Mouse (Mus musculus): ENCODE results near the gene Dnajc7. TPM values are rescaled to one million over a fixed set of nuclear protein-coding genes. Genes with fewer than 3 reads are reported as not detected.
"Not testable (repeated sequence)": the region's sequence is repeated elsewhere in the genome, so short reads cannot be mapped to it uniquely, and the experiment has no call there.

The Dnajc7 gene
- 157 and 177 TPM in 2 replicates for polyA plus RNA-seq (2012; rRNA removed)

DNA sequence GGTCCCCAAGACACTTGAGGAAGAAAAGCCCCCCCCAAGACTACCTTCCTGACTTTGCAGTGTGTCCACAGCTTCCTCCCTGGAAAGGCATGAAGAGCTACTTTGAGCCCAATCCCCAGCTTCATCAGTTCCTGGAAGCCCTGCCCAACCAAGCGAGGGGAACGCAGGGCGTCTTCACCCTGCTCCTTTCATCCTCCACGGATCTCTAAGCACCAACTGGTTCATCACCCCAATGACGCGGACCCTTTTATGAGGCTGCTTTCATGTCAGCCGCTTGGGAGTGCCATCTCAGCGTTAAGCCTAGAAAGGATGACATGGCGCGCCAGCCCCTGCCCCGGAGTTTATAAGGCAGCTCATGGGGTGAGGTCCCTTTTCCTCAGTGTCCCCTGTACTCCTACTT lies at the start of gene Dnajc7:
Dnajc7 (minus strand) TSS at position 187 of the 400 bp plus-strand sequence.
- Histone ChIP-seq H3K27ac (ENCODE audit: insufficient read depth, low read length) (peak within 1 kb of the TSS; percentile 83), H3K27me3 (ENCODE audit: control insufficient read depth, insufficient read depth, low read length) (no peaks in the 10 kb centered on the region), H3K4me1 (ENCODE audit: control insufficient read depth, insufficient read depth, low read length) (peaks cover 7% of the 10 kb centered on the region), H3K4me3 (replicated peaks; ENCODE audit: insufficient read depth, low read depth, low read length) (peak within 1 kb of the TSS; percentile 91)
- TF ChIP-seq POLR2A (IDR thresholded peaks at IDR 0.05; ENCODE audit: borderline replicate concordance, insufficient read depth, low read length), result no peak
- no peak for DNase-seq
- WGBS, result 2% methylated on average over 11 of the region's 11 CpGs

DNA sequence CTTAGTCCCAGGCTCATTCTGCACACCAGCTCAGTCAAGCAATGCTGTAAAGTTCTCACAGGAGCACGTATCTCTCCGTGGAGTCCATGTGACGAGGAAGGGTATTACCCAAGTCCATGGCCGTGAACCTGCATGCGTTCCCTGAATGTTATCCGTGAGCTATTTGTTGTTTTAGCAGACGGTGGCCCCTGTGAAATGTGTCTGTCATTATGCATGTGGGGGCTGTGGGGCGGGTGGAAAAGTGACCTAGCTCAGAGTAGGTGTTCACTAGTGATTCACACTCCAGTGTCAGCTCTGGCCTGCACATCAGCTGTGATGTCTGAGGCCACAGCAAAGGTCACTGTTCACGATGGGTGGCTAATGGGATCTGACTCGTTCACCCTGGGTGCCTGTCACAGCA lies 39.8 kb upstream of the Dnajc7 start:
- no peak overlapping the region for H3K27ac ChIP-seq (ENCODE audit: insufficient read depth, low read length)
- H3K4me1 ChIP-seq (ENCODE audit: control insufficient read depth, insufficient read depth, low read length), result no peaks in the 10 kb centered on the region
- no peak overlapping the region for H3K4me3 ChIP-seq (replicated peaks; ENCODE audit: insufficient read depth, low read depth, low read length)
- no peaks in the 10 kb centered on the region for H3K27me3 ChIP-seq (ENCODE audit: control insufficient read depth, insufficient read depth, low read length)
- WGBS, result 67% methylated on average over 10 of the region's 10 CpGs
- no peak for DNase-seq
- TF ChIP-seq POLR2A (IDR thresholded peaks at IDR 0.05; ENCODE audit: borderline replicate concordance, insufficient read depth, low read length) (no peak), CTCF (IDR thresholded peaks at IDR 0.05; ENCODE audit: borderline replicate concordance, insufficient read depth, low read depth, low read length) (no peak)

DNA sequence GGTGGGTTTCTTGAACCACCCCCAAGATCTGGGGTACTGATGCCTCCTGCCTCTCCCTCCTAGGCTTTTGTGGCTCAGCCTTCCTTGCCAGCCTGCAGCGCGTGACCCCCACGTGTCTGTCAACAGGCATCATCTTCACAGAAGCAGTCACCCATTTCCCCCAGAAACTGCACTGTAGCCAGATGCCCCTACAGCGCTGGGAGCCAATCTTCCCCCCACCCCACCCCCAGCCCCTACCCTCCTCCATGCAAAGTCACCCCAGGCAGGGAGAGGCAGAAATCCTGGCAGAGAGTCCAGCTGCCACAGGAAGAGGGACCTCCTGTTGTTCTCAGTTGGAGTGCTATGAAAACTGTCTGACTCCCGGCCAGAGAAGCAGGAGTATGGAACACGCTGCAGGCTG lies 36.5 kb upstream of the Dnajc7 start:
- no peak overlapping the region for H3K27ac ChIP-seq (ENCODE audit: insufficient read depth, low read length)
- no peak overlapping the region for H3K4me3 ChIP-seq (replicated peaks; ENCODE audit: insufficient read depth, low read depth, low read length)
- 1% methylated on average over 6 of the region's 6 CpGs for WGBS
- TF ChIP-seq CTCF (IDR thresholded peaks at IDR 0.05; ENCODE audit: borderline replicate concordance, insufficient read depth, low read depth, low read length) (no peak), POLR2A (IDR thresholded peaks at IDR 0.05; ENCODE audit: borderline replicate concordance, insufficient read depth, low read length) (no peak)
- peak; percentile 21 to 26 for DNase-seq
- no peaks in the 10 kb centered on the region for H3K4me1 ChIP-seq (ENCODE audit: control insufficient read depth, insufficient read depth, low read length)
- H3K27me3 ChIP-seq (ENCODE audit: control insufficient read depth, insufficient read depth, low read length), result no peaks in the 10 kb centered on the region

DNA sequence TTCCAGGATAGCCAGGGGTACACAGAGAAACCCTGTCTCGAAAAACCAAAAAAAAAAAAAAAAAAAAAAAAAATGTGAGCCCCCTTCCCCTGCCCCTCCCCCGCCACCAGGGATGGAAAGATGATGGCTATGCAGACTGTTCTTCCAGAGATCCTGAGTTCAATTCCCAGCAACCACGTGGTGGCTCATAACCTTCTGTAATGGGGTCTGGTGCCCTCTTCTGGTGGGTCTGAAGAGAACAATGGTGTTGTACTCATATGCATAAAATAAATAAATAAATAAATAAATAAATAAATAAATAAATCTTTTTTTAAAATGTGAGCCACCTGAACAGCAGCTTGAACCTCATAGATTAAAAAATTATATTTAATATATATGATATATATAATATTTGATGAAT lies 35.6 kb upstream of the Dnajc7 start:
- H3K4me1 ChIP-seq (ENCODE audit: control insufficient read depth, insufficient read depth, low read length); H3K27ac ChIP-seq (ENCODE audit: insufficient read depth, low read length); H3K4me3 ChIP-seq (replicated peaks; ENCODE audit: insufficient read depth, low read depth, low read length); H3K27me3 ChIP-seq (ENCODE audit: control insufficient read depth, insufficient read depth, low read length); DNase-seq: not testable (repeated sequence)
- 46% methylated on average over 3 of the region's 3 CpGs for WGBS
- TF ChIP-seq CTCF (IDR thresholded peaks at IDR 0.05; ENCODE audit: borderline replicate concordance, insufficient read depth, low read depth, low read length), result peak; percentile 9; the same call in 1 of the 2 replicates

DNA sequence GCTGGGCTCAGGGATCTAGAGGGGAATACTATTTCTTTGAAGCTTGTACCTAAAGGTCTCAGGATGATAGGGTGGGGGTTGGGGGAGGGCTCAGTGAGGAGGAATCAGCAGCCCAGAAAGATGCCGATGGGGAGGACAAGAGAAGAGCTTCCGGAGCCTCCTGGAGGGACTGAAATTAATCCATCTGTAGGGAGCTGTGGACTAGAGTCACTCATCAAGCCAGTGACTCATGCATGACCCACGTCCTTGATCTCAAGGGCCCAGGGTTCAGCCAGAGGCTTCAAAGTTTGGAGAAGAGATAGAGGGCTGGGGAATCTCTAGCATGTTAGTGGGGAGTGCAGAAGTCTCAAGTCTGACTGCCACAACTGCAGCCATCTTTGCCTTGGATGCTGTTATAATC lies 31.8 kb upstream of the Dnajc7 start:
- H3K4me1 ChIP-seq (ENCODE audit: control insufficient read depth, insufficient read depth, low read length), result no peaks in the 10 kb centered on the region
- TF ChIP-seq CTCF (IDR thresholded peaks at IDR 0.05; ENCODE audit: borderline replicate concordance, insufficient read depth, low read depth, low read length) (no peak), POLR2A (IDR thresholded peaks at IDR 0.05; ENCODE audit: borderline replicate concordance, insufficient read depth, low read length) (no peak)
- 31% methylated on average over 3 of the region's 3 CpGs for WGBS
- H3K27me3 ChIP-seq (ENCODE audit: control insufficient read depth, insufficient read depth, low read length), result no peaks in the 10 kb centered on the region
- H3K27ac ChIP-seq (ENCODE audit: insufficient read depth, low read length), result no peak overlapping the region
- DNase-seq, result no peak
- H3K4me3 ChIP-seq (replicated peaks; ENCODE audit: insufficient read depth, low read depth, low read length), result no peak overlapping the region

DNA sequence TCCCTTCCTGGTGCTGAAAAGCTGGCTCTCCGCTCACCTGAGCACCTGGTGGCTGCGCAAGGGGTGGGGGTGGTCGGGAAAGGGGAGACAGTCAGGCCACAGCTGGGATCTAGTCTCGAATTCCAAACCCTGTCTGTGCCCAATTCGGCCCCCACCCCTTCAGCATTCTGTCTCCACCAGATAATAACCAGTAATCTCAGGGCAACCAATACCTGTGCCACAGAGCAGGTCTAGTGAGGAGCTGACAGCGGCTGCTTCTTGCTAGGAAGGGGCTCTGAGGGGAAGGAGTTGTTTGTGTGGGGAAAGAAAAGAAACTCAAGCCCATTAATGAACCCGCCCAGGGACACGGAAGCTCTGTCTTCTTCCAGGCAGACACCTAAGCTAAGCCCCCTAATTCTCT lies 31.2 kb upstream of the Dnajc7 start:
- TF ChIP-seq CTCF (IDR thresholded peaks at IDR 0.05; ENCODE audit: borderline replicate concordance, insufficient read depth, low read depth, low read length) (no peak), POLR2A (IDR thresholded peaks at IDR 0.05; ENCODE audit: borderline replicate concordance, insufficient read depth, low read length) (no peak)
- Histone ChIP-seq H3K27ac (ENCODE audit: insufficient read depth, low read length) (no peak overlapping the region), H3K27me3 (ENCODE audit: control insufficient read depth, insufficient read depth, low read length) (no peaks in the 10 kb centered on the region), H3K4me1 (ENCODE audit: control insufficient read depth, insufficient read depth, low read length) (no peaks in the 10 kb centered on the region), H3K4me3 (replicated peaks; ENCODE audit: insufficient read depth, low read depth, low read length) (no peak overlapping the region)
- 48% methylated on average over 8 of the region's 8 CpGs for WGBS
- no peak for DNase-seq

DNA sequence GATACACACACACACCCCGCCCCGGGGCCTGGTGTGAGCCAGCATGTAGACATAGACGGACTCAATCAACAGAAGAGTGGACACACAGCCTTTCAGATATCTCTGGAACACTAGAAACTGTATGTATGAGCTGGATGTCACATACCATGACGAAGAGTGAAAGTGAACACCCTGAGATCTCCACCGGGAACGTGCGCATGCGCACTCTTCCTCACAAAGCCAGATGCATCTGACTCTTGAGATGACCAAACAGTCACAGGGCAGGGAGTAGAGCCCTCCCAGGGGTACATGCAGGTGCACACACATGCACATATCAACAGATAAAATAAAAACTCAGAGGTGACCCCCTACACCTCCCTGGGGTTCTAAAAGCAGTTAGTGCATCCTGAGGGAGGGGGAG lies 28.4 kb upstream of the Dnajc7 start:
- DNase-seq, result no peak
- 88% methylated on average over 8 of the region's 8 CpGs for WGBS
- Histone ChIP-seq H3K4me1 (ENCODE audit: control insufficient read depth, insufficient read depth, low read length) (no peaks in the 10 kb centered on the region), H3K4me3 (replicated peaks; ENCODE audit: insufficient read depth, low read depth, low read length) (no peak overlapping the region), H3K27me3 (ENCODE audit: control insufficient read depth, insufficient read depth, low read length) (no peaks in the 10 kb centered on the region), H3K27ac (ENCODE audit: insufficient read depth, low read length) (no peak overlapping the region)
- TF ChIP-seq CTCF (IDR thresholded peaks at IDR 0.05; ENCODE audit: borderline replicate concordance, insufficient read depth, low read depth, low read length) (no peak), POLR2A (IDR thresholded peaks at IDR 0.05; ENCODE audit: borderline replicate concordance, insufficient read depth, low read length) (no peak)

DNA sequence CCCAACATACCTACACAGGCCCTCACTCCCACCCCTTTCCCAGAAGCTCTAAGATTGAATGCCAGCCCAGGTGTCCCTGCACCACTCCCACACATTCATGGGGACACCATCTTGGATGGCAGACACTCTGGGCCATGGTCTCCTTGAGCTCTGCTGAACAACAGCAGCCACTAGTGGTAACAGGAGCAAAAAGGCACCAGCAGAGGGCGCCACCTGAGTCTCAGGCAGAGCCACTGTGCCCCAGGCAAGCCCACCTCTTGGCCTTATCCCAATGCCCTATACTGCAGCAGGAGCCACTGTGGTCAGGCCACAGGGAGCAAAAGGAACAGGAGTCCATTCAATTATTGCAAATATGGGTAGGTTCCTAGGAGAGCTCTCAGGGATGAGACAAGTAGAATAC lies 26.3 kb upstream of the Dnajc7 start:
- TF ChIP-seq POLR2A (IDR thresholded peaks at IDR 0.05; ENCODE audit: borderline replicate concordance, insufficient read depth, low read length), result no peak
- TF ChIP-seq CTCF (IDR thresholded peaks at IDR 0.05; ENCODE audit: borderline replicate concordance, insufficient read depth, low read depth, low read length), result peak; percentile 33; the same call in 1 of the 2 replicates
- H3K4me1 ChIP-seq (ENCODE audit: control insufficient read depth, insufficient read depth, low read length), result no peaks in the 10 kb centered on the region
- no peak overlapping the region for H3K27ac ChIP-seq (ENCODE audit: insufficient read depth, low read length)
- H3K4me3 ChIP-seq (replicated peaks; ENCODE audit: insufficient read depth, low read depth, low read length), result no peak overlapping the region
- H3K27me3 ChIP-seq (ENCODE audit: control insufficient read depth, insufficient read depth, low read length), result no peaks in the 10 kb centered on the region
- DNase-seq, result no peak
- 20% methylated on average over 1 of the region's 1 CpGs for WGBS

Data from cerebellum, adult 2 months (tissue).